Mouse (Mus musculus) ovary, adult 18-20 months (tissue): ENCODE measurements around the gene Gm49325.
A peak's percentile ranks its signal among the peaks of the same experiment; 100 is the strongest.

Source experiments
- DNase-seq: peaks from one replicate; pipeline ENCODE4 v3.0.0; 2022; ENCODE audit warnings: low spot score, mixed read lengths

Gene Gm49325

DNA sequence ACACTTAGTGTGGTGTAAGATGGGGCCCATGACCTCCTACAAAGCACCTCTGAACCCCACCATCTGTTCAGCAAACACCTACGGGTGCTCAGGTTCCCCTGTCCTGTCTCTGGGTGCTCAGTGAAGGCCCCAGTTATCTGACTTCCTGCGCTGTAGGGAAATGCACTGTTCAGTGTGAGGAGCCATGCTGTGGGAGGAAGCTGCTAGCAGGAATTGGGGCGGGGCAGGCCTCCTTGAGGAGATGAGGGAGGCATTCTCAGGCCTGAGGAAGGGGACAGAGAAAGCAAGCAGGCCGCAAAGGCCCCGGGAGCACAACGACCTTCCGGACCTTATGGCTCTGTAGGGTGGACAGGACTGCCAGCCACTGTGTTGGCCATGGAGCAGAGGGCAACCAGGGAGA is 16.9 kb upstream of the Gm49325 start:
- no peak for DNase-seq

DNA sequence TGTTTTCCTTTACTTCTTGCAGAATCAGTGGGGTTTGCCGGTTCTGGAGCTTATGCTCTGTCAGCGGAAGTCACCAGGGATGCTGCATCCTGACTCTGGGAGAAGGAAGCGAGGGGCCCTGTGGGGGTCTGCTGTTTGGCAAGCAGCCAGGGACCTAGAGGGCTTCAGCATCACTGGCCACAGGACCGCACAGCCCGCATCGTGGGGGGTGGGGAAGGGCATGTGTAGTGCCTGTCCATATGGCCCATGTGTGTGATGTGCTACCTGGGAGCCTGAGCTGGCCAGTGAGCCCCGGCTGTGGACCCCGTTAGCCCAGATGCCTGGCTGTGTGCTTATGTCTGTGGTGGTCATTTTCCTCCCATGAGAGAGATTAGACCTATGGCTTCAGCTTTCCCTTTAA is 16.2 kb upstream of the Gm49325 start:
- no peak for DNase-seq

DNA sequence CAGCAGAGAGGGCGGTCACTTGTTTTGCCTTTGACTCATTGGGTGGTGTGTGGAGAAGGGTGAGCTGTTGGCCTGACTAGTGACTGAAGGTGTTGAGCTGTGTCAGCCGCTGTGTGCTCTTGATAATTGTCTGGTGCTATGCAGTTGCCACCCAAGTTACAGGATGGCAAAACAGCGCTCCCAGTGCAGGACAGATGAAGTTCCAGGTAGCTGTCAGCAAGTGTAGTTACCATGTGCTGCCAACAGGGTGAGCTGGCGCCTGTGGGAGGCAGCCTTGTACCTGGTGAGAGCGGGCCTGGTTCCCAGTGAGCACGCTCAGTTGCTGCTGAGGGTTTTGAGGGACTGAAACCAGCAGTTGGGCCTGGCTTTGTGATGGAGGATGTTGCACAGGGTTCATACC is 15.2 kb upstream of the Gm49325 start:
- no peak for DNase-seq

DNA sequence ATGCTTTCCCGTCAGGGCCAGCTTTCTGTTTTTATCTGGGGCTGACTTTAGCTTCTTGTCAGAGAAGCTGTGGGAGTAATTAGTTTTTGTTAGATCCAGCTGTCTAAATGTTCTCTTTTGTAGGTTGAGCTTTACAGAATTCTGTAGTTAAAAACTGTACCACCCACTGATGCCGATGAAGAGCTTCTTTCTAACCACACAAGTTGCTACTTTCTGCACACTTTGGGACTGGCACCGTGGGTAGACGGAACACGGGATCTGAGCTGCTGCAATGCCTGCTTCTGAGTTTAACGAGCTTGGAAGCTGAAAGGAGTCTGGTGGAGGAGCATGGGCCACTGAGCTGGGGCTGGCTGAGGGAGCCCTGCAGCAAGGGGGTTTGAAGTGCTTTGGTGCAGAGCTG is 14.5 kb upstream of the Gm49325 start:
- DNase-seq, result no peak

DNA sequence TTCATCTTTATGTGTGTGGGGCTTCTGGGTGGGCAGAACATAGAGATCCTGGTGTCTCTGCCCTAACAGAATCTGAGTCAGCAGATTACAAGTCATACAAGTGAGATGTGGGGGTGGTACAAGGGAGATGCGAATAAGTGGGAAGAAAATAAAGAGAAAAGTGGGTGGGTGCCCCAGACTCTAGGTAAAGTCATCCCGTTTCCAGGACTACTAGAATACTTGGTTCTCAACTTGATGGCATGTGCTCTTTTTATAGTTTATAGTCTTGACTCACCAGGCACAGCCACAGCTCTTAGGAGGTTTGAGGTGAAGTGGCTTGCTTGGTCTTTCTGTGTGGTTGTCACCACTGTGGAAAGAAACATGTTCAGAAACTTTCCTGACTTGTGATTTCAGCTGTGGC is 9.9 kb upstream of the Gm49325 start:
- no peak for DNase-seq

DNA sequence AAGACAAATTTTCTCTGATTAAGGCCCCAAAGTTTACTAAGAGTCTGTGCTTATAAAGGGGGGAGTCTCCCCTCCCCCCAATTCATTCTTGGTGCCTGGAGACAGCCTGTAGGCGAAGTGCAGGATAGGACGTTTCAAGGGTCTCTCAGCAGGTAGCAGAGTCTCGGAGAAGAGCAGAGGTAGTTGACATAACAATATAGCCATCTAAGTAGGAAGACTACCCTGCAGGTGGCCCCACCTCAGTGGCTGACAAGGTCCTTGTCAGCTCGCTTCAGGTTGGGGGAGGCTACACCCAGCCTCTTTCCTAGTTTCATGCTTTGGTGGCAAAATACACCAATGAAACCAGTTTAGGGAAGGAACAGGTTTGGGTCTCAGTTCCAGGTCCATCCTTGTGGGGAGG is 3.0 kb upstream of the Gm49325 start:
- DNase-seq, result no peak

DNA sequence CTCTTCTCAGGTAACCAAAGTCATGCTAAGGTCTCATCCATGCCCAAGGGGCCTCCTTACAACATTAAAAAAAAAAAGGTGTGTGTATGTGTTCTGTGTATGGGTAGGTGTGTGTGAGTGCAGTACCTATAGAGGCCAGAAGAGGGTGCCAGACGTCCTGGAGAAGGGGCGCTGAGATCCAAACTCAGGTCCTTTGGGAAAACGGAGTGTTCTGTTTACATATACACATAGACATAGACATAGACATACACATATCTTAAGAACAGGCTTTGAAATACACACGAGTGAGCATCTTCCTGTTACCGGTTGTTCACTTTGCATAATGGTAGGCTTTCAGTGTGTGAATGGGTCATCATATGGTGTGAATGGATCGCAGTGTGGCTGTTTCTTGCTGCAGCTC is 1.9 kb upstream of the Gm49325 start:
- no peak for DNase-seq

DNA sequence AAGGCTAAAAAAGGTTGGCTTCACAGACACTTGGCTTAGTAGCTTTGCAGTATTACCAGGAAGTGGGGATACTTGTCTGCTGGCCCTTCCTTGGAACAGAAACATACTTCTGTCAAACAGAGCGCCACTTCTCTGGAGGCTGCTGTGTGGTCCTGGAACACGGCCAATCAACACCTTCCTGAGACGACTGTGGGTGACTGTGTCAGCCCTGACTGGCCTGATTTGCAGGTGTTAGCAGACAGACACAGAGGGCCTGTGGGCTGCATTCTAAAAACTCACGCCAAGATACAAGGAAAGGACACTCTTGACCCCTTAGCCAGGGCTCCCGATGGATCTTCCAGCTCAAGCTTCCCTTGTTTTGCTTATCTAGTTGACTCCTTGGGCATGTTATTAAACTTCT is 1.0 kb upstream of the Gm49325 start:
- DNase-seq, result no peak

DNA sequence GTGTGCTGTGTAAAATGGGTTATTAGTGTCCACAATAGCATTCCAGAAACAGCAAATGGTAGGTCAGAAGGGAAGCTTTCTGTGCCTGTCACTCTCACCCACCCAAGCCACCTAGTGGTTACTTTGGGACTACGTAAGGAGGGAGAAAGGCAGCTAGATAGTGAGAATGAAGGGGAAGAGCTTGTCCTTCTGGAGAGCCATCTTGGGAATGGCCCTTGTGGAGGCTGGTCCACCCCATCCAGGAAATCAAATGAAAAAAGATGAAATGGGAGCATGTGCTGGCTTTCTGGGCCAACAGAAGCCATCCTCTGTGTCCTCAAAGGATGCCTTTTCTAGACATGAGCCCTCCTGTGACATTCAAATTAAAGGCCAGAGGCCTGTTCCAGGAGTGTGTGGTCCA is 629 bp upstream of the Gm49325 start:
- no peak for DNase-seq

DNA sequence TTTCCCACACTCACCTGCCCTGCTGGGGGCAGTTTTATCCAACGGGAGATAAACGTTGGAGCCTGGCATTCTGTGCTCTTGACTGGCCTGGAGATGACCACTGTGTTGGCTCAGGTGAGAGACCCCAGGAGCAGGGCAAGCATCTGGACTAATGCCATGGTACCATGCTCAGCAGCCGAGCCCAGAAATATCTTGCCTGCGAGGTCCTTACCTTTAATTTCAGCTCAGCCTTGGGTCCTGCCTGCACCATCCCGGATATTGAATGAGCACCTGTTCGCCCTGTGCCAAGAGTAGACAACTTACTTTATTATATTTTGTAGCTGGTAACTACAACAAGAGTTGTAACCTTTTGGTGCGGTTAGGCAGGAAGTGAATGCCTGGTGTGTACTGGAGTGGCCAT is 858 bp downstream of the Gm49325 start:
- no peak for DNase-seq

DNA sequence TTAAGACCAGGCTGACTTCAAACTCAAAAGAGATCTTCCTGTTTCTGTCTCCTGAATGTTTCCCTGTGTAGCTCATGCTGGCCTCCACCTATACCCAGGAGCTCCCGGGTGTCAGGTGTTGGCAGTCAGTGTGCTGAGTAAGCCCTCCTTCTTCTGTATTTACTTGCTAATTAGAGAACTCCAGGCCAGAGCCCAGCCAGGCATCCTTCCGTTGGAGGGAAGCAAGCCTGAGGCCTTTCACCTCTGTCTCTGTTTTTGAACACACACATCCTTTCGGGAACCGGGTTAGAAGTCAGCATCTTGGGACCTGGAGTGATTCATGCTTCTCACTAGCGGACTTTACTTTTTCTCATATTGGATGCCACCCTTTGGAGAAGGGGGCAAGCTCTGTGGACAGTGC is 1.4 kb downstream of the Gm49325 start:
- no peak for DNase-seq

DNA sequence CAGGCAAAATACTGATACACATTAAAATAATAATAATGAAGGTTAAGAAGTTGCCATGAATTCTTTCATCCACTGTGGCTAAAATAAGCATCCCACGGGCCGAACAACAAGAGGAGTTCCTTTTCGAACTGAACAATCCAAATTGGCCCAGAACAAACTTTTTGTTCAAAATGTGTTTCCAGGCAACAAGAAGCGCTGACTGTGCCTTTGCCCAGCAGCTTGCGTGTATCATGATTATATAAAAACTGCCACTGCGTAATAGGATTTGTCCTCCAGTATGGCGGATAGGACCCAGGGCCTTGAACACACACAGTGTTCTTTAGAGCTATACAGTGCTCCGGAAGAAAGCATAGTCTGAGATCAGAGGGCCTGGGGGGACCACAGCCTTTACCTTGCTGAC is 2.6 kb downstream of the Gm49325 start:
- DNase-seq, result no peak

DNA sequence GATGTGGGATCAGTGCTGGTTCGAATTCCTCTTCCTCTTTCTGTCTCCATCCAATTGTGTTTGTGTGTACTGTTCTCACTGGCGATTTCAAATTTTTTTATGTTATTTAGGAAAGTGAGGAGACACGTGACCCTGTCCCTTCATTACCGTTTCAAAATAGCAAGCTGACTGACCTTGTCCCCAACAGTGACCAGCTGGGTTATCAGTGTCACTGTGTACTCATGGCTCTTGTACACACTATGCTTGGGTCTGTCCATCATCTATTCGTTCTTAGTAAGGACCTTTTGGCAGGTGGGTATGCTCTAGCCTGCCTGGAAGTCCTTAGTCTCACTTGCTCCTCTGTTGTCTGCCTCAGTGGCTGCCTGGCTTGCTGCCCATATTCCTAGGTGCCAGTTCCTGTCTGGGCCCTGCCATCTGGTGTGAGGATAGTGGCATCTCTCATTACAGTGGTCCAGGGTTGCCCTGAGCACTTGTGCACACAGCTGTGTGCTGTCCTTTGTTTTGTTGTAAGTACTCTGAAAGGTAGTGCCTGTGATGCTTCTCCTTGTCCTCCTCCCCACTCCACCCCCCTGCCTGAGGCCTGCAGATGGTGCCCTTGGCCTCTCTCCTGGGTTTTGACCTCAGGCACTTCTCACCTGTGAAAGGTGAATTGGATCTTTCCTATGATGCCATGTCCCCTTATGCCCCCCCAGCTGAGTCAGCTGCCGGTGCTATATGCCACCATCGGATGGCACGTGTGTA is 4.4 kb downstream of the Gm49325 start:
- no peak for DNase-seq

DNA sequence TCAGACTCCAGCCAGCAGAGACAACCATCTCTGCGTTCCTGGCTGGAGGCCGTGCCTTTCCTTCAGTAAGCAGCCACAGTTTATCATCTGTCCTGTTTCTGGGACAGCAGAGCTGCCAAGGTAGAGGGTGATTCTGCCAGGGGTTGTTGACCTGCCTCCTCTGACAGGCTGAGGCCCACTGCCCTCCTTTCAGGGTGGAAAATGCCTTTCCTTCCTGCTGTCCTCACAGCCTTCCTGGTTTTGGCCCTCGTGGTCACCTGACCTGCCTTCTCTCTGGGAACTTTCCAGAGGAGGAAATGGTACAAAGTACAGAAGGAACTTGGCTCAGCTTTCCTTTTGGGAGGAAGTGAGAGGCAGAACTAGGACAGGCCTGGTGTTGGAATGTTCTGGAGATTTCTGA is 7.4 kb downstream of the Gm49325 start:
- DNase-seq, result no peak

DNA sequence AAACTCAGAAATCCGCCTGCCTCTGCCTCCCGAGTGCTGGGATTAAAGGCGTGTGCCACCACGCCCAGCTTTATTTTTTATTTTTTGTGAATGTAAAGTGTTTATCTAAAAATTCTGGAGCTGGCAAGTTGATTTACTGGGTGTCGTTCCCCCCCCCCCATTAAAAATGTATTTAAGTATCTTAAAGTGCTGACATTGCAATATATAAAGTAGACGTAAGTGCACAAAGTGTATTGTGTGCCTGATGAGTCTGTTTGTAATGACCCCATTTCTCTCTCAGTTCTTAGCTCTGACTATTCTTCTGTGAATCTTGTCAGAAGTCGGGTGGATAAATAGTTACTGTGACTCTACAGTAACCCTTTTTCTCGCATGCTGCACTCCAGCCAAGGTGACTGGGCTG is 9.7 kb downstream of the Gm49325 start:
- DNase-seq, result no peak

DNA sequence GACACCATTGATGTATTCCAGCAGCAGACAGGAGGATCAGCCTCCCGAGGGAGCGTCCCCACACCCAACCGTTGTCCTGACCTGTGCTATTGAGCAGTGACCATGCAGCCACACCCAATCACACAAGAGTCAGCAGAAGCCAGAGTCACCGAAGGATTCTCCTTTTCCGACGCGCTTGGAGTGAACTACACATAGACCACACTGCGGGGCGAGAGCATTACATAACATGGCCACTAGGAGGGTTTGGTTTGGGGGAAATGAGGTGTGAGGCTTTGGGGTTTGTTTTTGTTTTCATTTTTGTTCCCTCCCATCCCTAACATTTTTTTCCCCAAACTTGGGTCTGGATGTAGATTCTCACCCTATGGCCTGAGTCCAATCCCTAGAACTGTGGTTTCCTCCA is 10.2 kb downstream of the Gm49325 start:
- DNase-seq, result no peak

DNA sequence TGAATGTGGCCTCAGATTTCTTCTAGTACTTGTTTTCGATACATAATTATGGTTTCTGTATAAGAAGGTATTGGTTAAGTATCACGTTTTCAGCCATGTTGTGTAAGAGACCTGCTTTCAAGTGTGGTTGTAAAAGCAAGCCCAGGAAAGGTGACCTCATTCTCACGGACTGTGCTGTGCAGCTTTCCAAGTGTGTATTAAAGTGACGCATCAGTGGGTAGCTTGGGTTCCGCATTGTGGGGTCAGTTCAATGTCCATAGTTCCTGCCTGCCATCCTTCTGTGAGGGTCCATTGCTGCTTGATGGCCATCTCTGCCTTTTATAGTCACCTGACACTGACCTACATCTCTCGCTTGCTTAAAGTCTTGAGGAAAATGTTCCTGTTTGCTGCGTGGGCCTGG is 10.9 kb downstream of the Gm49325 start:
- no peak for DNase-seq

DNA sequence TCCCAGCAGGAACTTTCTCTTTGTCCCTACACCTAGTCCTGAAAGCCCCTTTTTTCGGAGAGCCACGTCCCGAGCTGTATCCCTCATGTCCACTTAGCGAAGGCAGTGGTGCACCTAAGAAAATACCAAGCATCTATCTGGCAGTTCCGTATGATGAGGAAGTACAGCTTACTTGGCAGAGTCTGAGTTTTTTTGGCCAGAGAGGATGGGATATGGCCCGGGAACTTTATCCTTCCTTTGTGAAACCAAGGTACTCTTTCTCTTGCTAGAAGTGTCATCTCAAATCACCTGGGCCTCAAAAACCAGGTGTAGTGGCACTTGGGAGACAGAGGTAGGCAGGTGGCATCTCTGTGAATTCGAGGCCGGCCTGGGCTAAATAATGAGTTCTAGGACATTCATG is 15.5 kb downstream of the Gm49325 start:
- no peak for DNase-seq

DNA sequence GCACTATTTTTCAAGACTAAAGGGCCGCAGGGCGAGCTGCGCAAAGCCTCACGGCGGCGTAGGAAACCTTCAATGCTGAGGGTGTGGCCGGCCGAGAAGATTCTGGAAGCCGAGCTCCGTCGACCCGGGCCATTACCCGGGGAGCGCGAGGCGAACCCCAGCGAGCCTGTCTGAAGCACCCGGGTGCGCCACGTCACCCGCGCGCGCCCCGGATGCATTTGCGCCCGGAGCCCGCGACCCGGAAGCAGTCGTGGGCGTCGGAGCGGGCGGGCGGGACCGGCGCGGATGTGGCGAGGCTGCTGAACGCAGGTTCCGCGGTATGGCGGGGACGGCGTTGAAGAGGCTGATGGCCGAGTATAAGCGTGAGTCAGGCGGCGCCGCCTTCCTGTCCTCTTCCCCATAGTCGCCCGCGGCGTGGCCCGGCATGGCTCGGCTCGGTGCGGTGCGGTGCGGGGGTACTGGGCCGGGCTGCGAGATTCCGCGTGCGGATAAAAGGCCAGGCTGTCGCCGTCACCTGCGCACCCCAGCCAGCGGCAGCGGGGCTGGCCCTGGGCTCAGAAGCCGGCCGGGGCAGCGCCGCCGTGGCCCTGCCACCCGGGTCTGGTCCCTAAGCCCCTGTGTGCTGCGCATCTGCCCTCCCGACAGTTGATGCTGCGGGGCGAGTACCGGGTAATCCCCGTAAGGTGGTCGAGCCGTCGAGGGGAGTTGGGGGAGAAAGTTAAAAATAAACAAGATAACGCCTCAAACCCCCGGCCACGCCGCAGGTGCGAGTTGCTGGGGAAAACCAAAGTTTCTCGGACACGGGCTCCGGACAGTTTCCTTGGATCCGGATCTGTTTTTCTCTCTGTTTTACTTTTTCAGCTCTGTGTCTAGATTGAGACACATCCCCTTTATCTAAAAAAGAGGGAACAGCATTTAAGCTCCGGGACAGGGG is 16.3 kb downstream of the Gm49325 start, which contains the start of gene Ube2g2:
Ube2g2 (plus strand) TSS at position 221 of the 934 bp plus-strand sequence.
- DNase-seq, result peak; percentile 88

DNA sequence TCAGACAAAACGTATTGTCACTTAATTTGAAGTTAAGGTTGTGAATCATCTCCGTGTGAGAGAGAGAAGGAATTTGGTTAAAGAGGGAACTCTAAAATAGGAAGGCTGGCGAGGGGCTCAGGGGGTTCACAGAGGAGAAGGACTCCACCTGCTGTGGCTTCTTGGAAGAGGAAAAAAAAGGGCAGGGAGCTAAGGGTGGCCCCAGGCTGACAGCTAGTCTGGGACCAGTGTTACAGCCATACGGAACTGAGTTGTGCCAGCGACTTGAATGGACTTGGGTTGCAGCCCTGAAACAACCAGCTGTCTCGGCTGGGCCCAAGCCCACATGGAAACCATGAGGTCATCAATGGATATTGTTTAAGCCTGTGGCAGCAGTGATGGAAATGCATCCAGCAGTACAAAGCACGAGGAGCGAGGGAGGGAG is 17.1 kb downstream of the Gm49325 start:
- DNase-seq, result no peak

DNA sequence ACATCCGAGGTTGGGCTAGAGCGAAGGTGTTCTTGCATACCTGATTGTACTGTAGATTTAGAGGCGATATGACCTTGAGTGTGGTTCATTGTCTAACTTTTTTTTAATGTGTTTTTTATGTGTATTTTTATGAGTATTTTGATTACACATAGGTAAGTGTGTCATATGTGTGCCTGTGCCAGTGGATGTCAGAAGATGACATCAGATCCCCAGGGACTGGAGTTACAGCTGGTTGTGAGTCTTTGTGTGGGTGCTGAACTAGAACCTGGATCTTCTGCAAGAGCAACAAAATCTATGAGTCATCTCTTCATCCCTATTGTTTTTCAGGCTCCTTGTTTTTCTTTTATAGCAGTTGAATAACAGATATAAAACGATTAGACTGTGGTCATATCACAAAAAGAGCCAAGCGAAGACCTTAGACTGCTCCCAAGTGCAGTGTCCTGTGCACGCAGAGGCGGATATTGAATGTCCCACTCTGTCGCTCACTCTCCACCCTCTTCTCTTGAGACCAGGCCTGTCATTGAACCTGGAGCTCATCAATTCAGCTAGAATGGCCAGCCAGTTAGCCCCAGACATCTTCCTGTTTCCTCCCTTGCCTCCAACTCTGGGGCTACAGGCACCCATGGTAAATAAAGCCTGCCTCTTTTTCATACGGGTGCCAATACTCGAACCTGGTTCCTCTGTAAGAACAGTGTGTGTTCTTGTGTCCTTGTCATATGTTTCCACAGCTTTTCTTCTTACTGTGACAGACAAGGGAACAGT is 17.8 kb downstream of the Gm49325 start:
- no peak for DNase-seq

DNA sequence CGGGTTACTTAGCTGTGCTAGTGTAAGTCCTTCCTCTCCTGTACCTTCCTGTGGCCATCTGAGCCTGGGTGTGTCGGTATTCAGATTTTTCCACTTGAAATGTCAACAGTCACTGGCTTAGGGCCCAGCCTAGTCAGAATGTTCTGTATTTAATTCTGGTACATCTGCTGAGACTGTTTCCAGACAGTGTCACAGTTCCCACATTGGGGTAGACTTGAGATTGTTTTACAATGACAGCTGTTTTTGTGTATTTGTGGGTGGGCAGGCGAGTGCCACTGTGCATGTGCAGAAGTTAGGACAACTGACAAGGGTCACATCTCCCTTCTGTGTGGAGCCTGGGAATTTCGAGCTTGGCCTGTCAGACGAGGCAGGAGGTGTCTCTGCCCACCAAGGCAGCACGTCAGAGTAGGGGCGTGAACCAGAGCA is 18.6 kb downstream of the Gm49325 start:
- DNase-seq, result no peak

DNA sequence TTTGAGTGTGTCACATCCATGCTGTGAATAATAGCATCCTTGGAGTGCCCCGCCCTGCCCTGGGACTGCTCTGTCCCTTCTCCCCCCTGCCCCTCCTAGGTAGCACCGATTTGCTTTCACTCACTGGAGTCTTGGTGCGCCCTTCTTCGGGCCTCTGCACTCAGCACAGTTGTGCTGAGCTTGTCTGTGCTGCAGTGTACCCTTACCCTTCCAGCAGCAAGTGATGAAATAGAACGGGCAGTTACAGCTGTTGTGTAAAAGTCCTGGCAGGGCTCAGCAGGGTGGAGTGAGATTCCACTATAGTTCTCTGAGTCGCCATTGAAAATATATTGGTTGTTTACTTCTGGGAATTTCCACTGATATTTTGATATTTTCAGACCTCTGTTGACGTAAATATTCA is 20.0 kb downstream of the Gm49325 start:
- no peak for DNase-seq
